Mouse (Mus musculus) E14TG2a.4 (cell line): ENCODE measurements around the gene Ugt1a10.

Source experiments
- CTCF ChIP-seq: conservative IDR thresholded peaks from 2 replicates; pipeline ENCODE4 v1.5.1; 2014; ENCODE audit warnings: low read length
- POU5F1 ChIP-seq: IDR thresholded peaks from 2 replicates; pipeline ENCODE4 v1.6.1; 2014; ENCODE audit warnings: low read length, borderline replicate concordance

GRCm38 (mm10) chr1:88213061-88213460 is 157.9 kb downstream of the Ugt1a10 start:
- TF ChIP-seq CTCF (no peak), POU5F1 (no peak)
